Mouse (Mus musculus) urinary bladder, adult 18-20 months (tissue): ENCODE measurements at regions not wholly inside any gene's neighbourhood (a gene's known extent, or its start where the extent isn't known, plus 50 kb on each side); places are given as distances from the start of the nearest gene placed in this dataset.
A peak's percentile ranks its signal among the peaks of the same experiment; 100 is the strongest.
"Not testable (repeated sequence)": the region's sequence is repeated elsewhere in the genome, so short reads cannot be mapped to it uniquely, and the experiment has no call there.

ENCODE experiments used
- DNase-seq, 2 experiments: peaks; one replicate each; pipeline ENCODE4 v3.0.0; 2022; ENCODE audit warnings: low spot score in 2 of 2, mixed read lengths in 2 of 2

DNA sequence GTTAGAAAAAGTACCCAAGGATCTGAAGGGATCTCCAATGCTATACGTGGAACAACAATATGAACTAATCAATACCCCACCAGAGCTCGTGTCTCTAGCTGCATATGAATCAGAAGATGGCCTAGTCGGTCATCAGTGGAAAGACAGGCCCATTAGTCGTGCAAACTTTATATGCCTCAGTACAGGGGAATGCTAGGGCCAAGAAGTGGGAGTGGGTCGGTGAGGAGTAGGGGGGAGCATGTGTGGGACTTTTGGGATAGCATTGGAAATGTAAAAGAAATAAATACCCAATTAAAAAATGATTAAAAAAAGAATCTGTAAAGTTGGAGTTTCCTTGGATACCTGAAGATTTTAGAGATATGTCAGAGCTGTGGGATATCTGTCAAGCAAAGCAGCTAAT is 128.5 kb downstream of the Btbd35f27 start:
- DNase-seq, result not testable (repeated sequence)

DNA sequence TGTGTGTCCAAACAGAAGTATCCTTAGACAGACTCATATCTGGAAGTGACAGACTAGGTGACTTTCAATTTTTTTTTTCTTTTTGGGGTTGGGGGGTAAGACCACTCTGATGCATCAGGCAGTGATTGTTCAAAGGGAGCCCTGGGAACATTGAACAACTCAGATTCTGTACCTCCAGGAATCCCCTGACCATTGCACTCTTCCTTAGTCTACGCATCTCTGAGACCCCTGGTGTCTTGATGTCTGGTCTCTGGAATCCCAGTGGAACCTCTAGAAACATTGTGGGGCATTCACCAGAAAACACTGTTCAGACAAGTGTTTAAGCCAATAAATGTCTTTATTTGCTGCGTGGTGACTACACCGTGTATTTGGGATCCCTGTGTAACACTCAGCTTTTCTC is 129.4 kb downstream of the Btbd35f27 start:
- DNase-seq, result peak in 1 of 2 experiments; percentile 8
